Mouse (Mus musculus) c-Kit-positive CD71-positive TER-119-positive erythroid progenitor cells, embryonic 14.5 days (primary cell): ENCODE measurements at regions not wholly inside any gene's neighbourhood (a gene's known extent, or its start where the extent isn't known, plus 50 kb on each side); places are given as distances from the start of the nearest gene placed in this dataset.

Experiments
- DNase-seq: peaks from one replicate; pipeline ENCODE4 v3.0.0-alpha.2; 2013; ENCODE audit warnings: low spot score

DNA sequence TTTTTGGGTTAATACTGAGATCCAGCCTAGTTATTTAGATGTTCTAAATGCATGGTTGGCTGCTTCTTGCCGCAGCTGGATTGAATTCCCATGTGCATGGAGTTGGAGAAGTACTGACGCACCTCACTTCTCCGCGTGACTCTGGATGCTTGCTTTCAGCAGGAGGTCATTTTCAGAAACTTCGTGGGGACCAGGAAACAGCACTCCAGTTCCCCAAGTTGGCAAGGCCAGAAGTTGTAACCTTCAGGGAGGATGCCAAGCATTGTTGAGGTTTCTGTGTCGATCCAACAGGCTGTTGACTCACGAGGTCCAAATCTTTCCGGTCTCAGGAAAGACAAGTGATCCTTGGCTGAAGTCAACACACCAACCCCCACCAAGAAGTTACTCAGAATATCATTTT lies 167.6 kb upstream of the Dpt start:
- no peak for DNase-seq

DNA sequence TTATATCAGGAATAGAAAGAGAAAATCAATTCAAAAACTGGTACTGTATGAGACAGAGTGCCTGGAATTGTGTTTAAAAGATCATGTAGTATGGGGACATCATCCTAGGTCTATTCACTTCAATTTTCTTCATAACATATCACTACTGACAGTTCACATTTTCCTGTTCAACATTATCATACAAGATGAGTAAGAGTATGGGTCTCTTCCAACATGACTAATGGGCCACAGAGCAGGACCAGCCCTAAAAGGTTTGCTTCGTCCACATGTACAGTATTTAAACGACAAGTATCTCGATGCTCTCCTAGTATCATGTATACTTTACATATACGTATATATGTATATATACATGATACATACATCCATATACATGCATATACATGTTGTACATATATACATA lies 164.8 kb upstream of the Atp1b1 start:
- DNase-seq, result no peak

DNA sequence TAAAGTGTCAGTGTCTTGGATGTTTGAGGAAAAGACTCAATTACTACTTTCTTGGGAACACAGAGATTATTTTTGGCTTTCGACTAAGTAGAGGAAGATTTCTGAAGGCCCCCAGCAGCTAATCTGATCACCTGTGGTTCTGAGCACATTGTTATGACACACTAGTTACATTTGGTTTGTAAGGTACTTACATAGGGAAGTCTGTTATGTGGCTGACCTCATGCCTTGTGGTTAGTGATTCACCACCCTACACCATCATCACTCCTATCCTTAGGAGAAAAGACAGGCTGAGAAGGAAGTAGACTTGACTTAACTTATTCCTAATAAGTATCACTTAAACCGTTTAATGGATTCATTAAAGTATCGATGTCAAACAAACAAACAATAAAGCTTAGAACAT lies 164.3 kb upstream of the Atp1b1 start:
- no peak for DNase-seq

DNA sequence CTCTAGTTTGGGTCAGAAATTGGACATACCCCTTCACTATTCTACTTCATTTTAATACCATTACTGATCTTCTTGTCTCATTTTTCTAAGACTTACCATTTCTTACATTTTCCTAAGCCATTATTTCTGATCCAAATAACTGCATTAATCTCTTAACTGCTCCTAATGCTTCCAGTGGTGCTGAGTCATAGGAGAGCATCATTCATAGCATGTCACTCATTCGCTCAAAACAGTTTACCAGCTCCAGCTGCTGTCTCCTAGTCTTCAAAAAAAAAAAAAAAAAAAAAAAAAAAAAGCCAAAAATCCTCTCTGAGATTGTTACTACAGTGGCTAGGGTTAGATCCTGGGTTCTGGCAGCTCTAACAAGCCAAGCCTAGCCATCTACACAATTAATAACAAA lies 162.0 kb upstream of the Atp1b1 start:
- no peak for DNase-seq

DNA sequence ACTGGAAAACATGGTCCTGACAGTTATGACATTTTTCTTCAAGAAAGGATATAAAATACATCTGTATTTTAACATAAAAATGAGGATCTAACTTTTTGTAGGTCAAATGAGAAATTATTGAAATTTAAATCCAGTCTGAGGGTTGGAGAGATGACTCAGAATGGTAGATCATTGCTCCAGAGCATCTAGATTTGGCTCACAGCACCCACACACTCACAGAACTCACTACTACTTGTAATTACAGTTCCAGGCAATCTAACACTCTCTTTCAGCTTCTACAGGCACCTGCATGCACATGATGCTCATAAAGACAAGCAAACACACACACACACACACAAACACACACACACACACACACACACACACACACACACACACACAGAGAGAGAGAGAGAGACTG lies 159.7 kb upstream of the Atp1b1 start:
- DNase-seq, result no peak

DNA sequence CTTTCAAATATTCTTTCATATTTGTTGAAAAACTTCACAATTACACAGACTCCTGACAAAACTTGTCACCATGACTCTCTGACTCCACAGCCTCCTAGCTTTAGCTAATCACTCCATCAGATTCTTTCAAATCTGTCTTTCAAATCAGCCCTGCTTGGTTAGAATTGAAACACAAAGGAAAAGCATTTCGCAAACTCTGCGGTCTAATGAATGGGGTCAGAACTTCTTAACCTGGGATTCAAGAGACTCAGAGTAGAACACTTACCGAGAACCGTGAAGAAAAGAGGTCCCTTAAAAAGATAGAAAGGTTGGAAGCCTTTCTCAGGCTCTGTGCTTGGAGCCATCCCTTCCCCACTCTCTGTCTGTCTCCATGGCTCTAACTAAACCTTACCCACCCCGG lies 148.9 kb upstream of the Atp1b1 start:
- DNase-seq, result no peak

DNA sequence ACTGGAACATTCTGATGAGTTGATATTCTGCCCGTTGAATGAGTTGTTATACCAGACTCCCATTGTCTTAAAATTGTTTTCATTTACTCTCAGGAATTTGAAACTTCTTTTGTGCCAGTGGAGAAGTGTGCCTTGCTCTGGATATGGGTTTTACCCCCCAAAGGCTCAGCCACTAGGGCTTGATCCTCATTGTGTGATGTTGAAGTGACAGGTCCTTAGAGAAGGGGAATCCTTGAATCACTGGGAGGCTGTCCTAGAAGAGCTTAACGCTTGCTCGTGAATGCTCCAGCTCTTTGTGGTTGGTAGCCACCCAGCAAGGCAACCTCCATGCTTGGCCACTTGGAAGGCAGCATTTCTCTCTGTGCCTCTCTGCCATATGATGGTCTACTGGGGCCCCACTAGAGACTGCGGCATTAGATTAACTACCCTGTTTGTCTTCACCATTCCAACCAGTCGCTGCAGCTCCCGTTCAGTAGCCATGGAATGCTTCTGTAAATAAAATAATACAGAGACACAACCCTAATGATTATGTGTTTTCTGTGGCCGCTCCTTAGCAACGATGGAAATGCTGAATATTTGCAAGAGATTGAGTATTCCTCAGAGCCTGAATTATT lies 148.1 kb upstream of the Atp1b1 start:
- no peak for DNase-seq

DNA sequence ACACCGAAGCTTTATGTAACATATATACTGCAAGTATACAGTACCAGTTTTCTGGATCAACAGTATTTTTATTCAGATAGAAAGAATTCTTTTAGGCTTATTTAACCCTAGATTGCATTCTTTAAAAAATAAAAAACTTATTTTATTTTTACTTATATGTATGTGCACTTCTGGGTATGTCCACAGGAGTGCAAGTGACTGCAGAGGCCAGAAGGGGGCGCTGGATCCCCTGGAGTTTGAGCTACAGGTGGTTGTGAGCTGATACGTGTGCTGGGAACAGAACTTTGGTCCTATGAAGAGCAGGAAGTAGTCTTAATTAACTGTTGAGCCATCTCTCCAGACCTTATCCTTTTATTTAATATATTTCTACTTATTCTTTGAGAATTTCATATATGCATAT lies 145.3 kb upstream of the Atp1b1 start:
- DNase-seq, result no peak

DNA sequence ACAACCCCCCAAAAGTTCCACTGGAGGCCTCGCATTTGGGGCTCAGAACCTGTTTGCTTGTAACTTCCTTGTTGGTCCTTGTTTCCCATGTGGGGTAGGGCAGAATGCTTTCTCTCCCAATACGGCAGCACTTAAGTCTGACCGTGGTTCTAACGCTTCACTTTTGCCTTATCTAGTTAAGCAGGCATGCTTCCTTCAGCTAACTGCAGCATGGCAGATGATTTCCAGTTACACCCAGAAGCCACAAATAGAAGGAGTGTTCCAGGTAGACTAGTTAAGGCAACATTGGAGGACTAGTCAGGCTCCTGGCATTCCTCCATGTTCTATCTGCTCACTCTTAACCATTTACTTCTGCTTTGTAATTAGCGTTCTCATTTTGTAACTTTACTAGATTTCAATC lies 144.4 kb upstream of the Atp1b1 start:
- peak; percentile 1 for DNase-seq

DNA sequence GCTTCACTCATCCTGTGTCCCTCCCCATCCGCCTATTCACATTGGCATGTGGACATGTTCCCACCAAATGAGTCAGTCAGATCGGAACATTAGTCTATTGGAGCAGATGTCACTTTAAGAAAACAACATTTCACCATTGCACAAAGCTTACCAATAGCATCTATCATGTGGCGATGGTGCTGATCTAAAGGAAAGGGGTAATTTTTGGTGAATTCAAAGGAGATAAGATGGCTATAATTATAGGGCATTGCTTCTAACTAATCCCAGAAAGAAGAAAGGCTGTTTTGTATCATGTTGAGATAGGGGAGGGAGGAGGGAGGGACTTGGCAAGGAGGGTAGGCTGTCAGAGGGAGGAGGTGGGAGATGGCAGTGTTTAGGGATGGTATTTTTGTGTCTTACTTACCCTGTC lies 132.1 kb upstream of the Atp1b1 start:
- no peak for DNase-seq

DNA sequence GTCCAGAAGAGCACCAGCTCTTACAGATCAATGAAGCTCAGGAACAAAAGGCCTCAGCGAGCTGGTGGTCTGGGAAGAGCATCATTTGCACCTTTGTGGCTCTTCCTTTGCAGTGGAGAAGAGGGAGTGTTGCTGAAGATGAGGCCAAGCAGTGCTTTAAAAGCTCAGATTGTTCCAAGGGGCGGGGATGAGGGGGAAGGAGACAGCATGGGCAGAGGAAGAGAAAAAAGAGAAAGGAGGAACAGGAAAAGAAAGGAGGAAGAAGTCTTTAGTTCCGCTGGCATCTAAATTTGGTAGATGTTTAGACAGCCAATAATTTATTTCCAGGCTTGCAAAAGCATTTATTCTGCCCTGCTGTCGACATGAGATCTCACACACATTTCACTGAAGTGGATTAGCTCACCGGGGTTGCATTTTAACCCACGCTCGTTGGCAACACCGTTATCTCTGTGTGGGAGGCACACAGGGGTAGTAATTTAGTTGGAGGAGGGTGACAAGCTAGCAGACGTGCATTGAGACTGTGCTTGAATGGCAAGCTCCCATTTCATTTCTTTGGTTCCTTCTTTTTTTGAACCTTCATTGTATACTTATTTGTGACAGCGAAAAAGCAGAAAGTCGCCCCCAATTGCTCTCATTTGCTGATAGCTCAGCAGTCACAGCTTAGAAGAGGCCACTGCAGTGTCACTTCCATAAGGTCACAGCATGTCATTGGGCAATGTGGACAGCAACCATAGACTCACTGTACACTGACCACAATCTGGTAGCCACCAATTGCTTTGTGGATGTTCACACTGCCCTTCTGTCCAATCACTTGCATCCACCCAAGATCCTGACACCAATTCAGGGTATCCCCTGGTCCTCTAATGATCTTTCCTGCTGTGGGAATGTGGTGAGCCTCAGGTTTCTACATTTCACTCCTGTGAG lies 128.2 kb upstream of the Atp1b1 start:
- no peak for DNase-seq

DNA sequence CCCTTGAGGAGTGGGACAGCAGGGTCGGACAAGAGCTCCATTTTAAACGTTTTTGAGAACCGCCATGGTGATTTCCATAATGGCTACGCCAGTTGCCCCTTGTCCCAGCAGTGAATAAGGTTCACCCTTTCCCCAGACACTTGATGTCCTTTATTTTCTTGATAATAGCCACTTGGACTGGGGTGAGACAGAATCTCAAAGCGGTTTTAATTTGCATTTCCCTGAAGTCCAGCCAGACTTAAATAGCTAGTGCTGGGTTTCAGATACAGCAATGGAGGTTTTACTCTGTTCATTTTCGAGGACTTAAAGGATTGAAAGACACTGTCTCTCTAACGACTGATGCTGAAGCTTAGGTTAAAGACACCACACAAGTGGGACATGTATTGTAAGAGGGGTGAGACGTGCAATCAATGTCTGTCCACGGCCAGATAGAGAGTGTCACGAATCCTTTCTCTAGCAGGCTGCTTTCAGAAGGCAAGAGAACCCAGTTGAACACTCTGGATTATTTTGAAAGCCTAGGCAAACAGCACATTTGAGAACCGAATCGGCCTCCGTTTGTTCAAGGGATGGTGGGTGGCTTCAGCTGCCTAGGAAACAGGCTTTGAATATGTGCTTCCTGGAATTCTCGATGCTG lies 118.8 kb upstream of the Atp1b1 start:
- no peak for DNase-seq

DNA sequence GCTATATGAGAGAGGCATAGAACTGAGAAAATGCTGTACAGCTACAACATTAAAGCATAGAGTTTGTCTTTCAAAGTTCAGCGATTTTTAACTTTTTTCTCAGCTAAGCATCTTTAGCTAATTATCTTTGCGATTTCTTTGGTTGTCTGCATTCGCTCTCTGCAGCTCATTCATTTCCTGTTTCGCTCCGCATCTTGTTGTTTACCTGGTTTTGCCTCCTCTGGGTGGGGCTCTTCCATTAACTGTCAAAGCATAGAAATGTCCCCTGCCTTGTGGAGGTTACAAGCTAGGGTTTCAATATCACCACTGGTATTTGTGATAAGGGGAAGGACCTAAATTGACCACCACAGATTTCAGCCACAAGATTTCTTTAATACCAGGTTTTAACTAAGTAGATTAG lies 115.5 kb upstream of the Atp1b1 start:
- no peak for DNase-seq

DNA sequence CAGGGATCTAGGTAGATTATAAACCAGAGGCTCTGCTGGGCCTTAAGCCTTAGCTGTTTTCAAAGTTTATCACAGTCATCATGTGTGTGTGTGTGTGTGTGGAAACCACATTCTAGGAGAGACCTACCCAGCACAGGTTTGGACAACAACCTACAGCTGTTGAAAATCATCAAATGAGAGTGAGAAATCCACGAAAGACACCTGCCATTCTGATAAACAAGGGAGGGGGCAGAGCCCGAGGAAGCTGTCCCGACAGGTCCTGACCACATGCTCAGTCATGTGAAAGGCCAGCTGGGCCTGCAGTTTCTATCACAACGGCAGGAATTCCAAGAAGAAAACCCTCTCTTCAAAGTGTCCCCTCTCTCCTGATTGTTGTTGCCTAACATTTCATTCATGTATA lies 114.0 kb upstream of the Atp1b1 start:
- DNase-seq, result no peak

DNA sequence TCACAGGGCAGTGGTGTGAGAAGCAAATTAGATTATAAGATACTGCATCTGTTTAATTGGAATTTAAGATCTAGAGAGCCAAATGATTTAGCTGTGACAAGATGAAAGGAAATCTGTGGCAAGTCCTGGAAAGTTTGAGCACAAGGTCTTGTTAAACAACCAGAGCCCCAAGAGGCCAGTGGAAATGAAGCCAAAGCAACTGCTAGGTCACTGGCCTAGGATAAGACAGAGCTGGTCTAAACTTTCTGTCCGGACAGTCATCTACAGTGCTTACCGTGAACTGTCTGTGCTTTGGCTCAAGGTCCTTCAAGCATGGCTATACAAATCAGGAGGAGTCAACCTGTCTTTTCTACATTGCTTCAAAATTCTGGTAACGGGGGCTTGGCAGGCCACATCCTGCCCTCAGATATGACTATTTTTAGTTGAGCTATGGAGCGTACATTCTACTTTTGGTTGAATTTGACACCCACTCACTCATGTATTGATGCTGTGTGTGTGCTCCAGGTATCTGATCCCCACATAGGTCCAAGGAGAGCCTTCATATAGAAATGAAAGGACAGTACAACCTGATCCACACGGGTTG lies 113.4 kb upstream of the Atp1b1 start:
- DNase-seq, result no peak

DNA sequence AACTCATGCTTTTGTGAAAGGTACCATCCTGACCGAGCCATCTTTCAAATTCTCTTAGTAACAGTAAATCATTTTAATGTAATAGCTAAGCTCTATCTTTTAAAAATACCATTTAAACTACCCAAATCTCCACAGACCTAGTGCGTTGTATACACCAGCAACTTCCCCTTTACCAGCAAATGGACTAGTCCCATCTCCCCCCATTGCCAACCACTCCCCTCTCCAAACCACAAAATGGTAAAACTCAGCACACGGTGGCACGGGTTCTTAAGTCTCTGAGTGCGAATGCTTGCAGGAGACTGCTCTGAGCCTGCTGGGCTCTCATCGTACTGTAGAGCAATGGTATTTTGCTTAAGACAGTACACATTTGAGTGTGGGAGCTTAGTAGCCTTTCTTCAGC lies 106.7 kb upstream of the Atp1b1 start:
- no peak for DNase-seq

DNA sequence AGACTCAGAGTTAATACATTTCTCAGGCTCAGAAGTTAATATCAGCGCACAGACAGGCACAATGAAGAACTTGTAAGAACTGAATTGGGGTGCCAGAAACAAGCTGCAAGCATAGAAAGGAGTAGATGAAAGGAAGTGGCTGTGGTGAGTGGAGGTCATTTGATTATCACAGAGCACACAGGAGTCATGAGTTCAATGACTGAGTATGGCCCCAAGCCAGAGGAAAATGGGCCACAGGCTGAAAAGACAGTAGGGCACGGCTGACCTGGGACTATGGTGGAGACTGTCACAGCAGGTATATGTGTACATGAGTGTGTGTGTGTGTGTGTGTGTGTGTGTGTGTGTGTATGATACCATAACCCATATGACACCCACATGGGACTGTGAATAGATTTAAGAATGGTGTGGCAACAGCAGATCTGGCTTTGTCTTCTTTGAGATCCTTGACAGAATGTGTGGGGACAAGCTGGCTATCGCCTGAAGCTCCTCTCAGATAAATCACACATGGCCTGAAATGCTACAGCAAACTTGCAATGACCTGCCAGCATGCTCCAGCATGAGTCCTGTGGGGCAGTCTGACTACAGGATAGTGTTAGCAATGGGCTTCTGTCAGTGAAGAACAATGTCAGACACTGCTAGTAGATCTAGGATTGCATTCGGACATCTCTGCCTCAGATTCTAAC lies 101.5 kb upstream of the Atp1b1 start:
- DNase-seq, result no peak

DNA sequence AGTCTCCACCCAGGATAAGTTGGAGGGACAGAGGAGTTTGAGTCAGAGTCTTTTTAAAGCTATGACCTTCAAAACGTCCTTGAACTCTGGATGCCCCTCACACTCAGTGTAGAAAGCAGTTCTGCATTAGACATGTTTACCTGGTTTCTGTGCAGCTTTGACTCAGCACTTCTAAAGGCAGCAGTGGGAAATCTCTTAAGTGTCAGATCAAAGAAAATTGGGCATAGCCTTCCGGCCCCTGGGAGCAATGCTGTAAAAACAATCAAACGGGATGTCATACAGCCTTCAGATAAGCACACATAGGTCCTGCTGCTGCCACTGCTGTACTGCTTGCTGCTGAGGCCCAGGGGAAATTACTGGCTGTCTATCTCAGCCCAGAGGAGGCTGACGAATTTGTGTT lies 94.5 kb upstream of the Atp1b1 start:
- no peak for DNase-seq

DNA sequence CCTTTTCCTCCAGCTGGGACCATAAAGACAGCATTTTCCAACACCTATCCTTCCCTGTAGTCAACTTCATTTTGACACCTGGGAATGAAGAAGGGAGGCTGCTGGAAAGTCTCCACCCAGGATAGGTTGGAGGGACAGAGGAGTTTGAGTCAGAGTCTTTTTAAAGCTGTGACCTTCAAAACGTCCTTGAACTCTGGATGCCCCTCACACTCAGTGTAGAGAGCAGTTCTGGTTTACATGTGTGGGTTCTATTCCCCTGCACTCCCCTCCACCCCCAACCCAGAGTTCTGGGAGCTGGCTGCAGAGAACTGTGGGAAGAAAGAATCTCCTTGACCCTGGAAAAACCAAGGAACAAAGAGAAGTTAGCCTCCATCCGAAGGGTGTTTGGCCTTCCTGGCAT lies 92.9 kb upstream of the Atp1b1 start:
- no peak for DNase-seq

DNA sequence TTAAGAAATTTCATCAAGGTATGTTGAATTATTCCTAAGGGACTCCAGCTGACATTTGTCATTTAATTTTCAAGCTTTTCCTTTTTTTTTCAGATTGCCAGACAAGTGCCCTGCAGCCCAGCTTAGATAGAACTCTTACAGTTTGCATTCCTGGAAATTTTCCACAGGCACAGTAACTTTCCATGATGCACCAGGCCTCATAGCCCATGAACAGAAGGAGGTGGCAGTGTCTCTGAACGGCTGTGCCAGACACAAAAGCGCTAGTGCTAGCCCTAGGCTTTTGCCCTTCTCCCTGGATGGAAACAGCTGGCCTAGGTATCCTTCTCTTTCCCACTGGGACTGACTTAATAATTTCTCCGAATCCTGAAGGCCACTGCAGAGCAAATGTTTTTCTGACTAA lies 92.4 kb upstream of the Atp1b1 start:
- no peak for DNase-seq

DNA sequence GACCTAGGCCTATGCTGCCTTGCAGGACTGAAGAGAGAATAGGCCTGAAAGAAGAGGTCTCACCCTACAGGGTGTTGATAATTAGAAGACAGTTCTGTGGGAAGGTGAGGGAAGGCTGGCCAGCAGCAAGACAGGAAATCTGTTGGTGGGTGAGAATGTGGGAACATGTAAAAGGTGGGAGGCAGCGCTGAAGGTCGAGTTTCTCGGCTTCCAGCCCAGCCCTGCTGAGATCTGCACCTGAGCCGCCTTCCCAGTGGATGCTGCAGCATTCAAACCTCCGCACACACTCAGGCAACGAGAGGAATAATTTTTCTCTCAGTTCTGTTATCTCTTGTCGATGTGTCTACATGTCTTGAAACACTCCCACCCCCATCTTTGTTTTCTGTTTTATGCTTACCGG lies 89.9 kb upstream of the Atp1b1 start:
- DNase-seq, result no peak

DNA sequence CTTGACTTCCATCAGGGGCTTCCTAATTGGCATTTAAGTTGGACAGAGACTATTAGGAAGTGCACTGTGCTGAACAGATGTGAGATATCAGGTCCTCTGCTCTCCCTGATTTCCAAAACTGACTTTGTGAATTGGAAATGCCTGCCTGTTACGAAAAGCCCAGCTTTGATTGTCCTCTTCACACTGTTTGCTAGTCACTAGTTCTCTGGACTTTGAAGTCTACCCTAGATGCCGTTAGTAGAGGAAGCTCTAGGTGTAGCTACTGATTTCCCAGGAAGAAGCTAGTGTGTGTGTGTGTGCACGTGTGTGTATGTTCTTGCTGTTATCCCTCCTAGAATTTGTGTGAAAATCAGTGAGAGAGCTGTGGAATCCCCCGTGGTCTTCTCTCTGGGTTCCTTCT lies 87.7 kb upstream of the Atp1b1 start:
- DNase-seq, result no peak
